Mouse (Mus musculus) cortical plate, adult 2 months (tissue): Measurements from ENCODE around the gene Mapkap1. TPM values are rescaled to one million over a fixed set of nuclear protein-coding genes. Genes with fewer than 3 reads are reported as not detected.

Experiments
- H3K27ac ChIP-seq: fragments of 200-500 bp; 2 replicates; pipeline ENCODE4 v1.5.1; 2012; ENCODE audit warnings: low read length, control low read depth, inconsistent platforms; ENCODE audit not compliant: insufficient read depth
- H3K4me1 ChIP-seq: fragments of 200-500 bp; 2 replicates; pipeline ENCODE4 v1.6.1; 2011; ENCODE audit warnings: low read length; ENCODE audit not compliant: control insufficient read depth, insufficient read depth
- H3K4me3 ChIP-seq: fragments of 200-500 bp; 2 replicates; pipeline ENCODE4 v1.5.1; 2011; ENCODE audit warnings: mild to moderate bottlenecking, low read length, control low read depth; ENCODE audit not compliant: insufficient read depth
- CTCF ChIP-seq: fragments of 200-500 bp; IDR thresholded peaks from 2 replicates; pipeline ENCODE4 v1.5.1; 2011; ENCODE audit warnings: mild to moderate bottlenecking, control low read depth, low read length; ENCODE audit not compliant: insufficient read depth; ENCODE audit errors: extremely low read depth
- POLR2A ChIP-seq: fragments of 200-500 bp; IDR thresholded peaks from 2 replicates; pipeline ENCODE4 v1.6.1; 2011; ENCODE audit warnings: mild to moderate bottlenecking, low read length, control low read depth; ENCODE audit not compliant: insufficient read depth; ENCODE audit errors: extremely low read depth
- polyA plus RNA-seq: library from polyadenylated mRNA; depleted of rRNA; stranded (reverse); fragments of >200 nt; gene quantifications from 2 replicates; pipeline ENCODE4 v1.2.3, GENCODE M21; 2012

Gene Mapkap1
- polyA plus RNA-seq, 1 experiment = 53.0 TPM

- TF ChIP-seq CTCF = no peak
- no peak for TF ChIP-seq POLR2A
- Histone ChIP-seq H3K27ac (no peak overlapping the region), H3K4me1 (no peaks in the 10 kb centered on the region), H3K4me3 (no peak overlapping the region; the same call in 1 of the 2 replicates)
Measured at GRCm38 (mm10) chr2:34639725-34640124, 233.2 kb downstream of the Mapkap1 start.

GRCm38 (mm10) chr2:34642351-34642750, 235.8 kb downstream of the Mapkap1 start:
- Histone ChIP-seq H3K4me3 (no peak overlapping the region), H3K27ac (no peak overlapping the region), H3K4me1 (no peaks in the 10 kb centered on the region)
- TF ChIP-seq POLR2A = no peak
- TF ChIP-seq CTCF = peak; percentile 36

GRCm38 (mm10) chr2:34644571-34645526, 238.3 kb downstream of the Mapkap1 start:
- TF ChIP-seq CTCF (peak; percentile 23), POLR2A (no peak)
- Histone ChIP-seq H3K4me3 (no peak overlapping the region), H3K4me1 (no peaks in the 10 kb centered on the region), H3K27ac (no peak overlapping the region)

- Histone ChIP-seq H3K27ac (no peak overlapping the region), H3K4me1 (no peaks in the 10 kb centered on the region), H3K4me3 (no peak overlapping the region)
- TF ChIP-seq POLR2A = no peak
- TF ChIP-seq CTCF = no peak
Measured at GRCm38 (mm10) chr2:34645851-34646540, 239.4 kb downstream of the Mapkap1 start.

DNA sequence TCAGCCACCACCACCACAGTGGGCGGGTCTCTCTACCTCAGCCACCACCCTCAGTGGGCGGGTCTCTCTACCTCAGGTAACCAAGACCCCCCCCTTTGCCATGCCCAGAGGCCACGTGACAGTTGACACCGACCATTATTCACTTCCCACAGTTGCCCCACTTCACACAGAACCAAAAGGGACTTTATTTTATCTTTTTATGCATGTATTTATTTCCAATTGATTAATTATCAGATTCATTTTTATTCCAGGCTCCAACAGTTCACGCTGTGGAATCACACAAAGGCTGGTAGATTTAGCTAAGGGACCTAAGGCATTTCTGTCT, 239.9 kb downstream of the Mapkap1 start:
- no peak overlapping the region for H3K4me3 ChIP-seq
- H3K4me1 ChIP-seq = no peaks in the 10 kb centered on the region
- H3K27ac ChIP-seq = no peak overlapping the region
- TF ChIP-seq CTCF = no peak

DNA sequence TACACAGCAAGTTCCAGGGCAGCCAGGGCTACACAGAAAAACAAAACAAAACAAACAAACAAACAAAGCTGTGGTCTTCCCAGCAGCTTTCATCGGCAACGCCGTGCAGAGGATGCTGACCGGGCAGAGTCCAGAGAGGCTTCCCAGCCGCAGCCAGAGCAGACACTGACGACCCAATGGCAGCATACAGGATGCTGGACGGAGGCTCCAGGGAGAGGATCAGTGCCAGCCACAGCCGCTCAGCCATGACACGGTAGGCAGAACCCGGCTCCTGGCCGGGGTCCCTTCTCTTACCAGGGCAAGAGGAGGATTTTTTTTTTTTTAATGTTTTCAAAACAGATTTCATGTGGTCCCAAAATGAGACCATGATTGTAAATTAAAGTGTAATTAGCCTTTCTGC, 240.8 kb downstream of the Mapkap1 start:
- Histone ChIP-seq H3K4me1 (no peaks in the 10 kb centered on the region), H3K4me3 (no peak overlapping the region), H3K27ac (no peak overlapping the region)
- TF ChIP-seq CTCF (no peak), POLR2A (no peak)

DNA sequence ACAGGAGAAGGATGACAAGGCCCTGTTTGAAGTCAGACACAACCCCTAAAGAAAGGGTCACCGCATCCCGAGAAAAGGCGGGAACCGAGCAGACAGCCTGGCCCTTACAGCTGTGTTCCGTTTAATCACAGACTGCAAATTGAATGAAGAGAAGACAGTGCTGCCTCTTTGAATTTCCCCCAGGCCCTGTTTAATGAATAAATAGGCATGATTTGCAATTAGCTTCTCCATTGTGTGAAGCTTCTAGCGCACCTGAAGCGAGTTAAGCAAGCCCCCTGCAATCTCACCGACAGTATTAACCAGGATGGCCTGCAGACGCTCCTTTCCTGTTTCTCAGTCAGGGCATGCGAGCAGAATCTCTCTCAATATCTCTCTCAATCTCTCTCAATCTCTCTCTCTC, 261.2 kb downstream of the Mapkap1 start:
- Histone ChIP-seq H3K4me1 (0 out of 2 replicates have a peak, but pooled peaks cover 2% of the 10 kb centered on the region), H3K4me3 (no peak overlapping the region), H3K27ac (no peak overlapping the region)
- TF ChIP-seq POLR2A (no peak), CTCF (no peak)

- Histone ChIP-seq H3K27ac (no peak overlapping the region), H3K4me3 (no peak overlapping the region), H3K4me1 (0 out of 2 replicates have a peak, but pooled peaks cover 2% of the 10 kb centered on the region)
- TF ChIP-seq CTCF (no peak), POLR2A (no peak)
Measured at GRCm38 (mm10) chr2:34668440-34669191, 262.0 kb downstream of the Mapkap1 start.

GRCm38 (mm10) chr2:34669203-34669746, 262.7 kb downstream of the Mapkap1 start:
- Histone ChIP-seq H3K27ac (no peak overlapping the region), H3K4me1 (0 out of 2 replicates have a peak, but pooled peaks cover 2% of the 10 kb centered on the region), H3K4me3 (no peak overlapping the region)
- TF ChIP-seq CTCF (no peak), POLR2A (no peak)
